Mouse (Mus musculus) kidney, embryonic 16.5 days (tissue): Measurements from ENCODE around the gene Dnase1l3. TPM values are rescaled to one million over a fixed set of nuclear protein-coding genes. Genes with fewer than 3 reads are reported as not detected.

Source experiments
- ATAC-seq: fragments of 200-750 bp; cut with Nextera tagmentation; 2 replicates; pipeline ENCODE4 v1.8.0; 2017; ENCODE audit warnings: moderate TSS enrichment; ENCODE audit not compliant: low FRiP score, low TSS enrichment
- H3K27ac ChIP-seq: fragments of 300-500 bp; sonication (generic); 2 replicates; pipeline ENCODE4 v1.5.1; 2014; ENCODE audit warnings: low read length
- H3K27me3 ChIP-seq: fragments of 300-500 bp; sonication (generic); 2 replicates; pipeline ENCODE4 v1.6.1; 2014; ENCODE audit warnings: low read length, control low read depth, mixed read lengths; ENCODE audit not compliant: insufficient read depth
- H3K36me3 ChIP-seq: fragments of 300-500 bp; sonication (generic); 2 replicates; pipeline ENCODE4 v1.6.1; 2014; ENCODE audit warnings: low read length, control low read depth, mixed read lengths; ENCODE audit not compliant: insufficient read depth
- H3K4me1 ChIP-seq: fragments of 300-500 bp; sonication (generic); 2 replicates; pipeline ENCODE4 v1.6.1; 2014; ENCODE audit warnings: low read length, control low read depth, mixed read lengths; ENCODE audit not compliant: insufficient read depth
- H3K4me2 ChIP-seq: fragments of 300-500 bp; sonication (generic); replicated peaks from 2 replicates; pipeline ENCODE4 v1.6.1; 2014; ENCODE audit warnings: low read depth, low read length
- H3K4me3 ChIP-seq: fragments of 300-500 bp; sonication (generic); 2 replicates; pipeline ENCODE4 v1.5.1; 2014; ENCODE audit warnings: mild to moderate bottlenecking, low read length
- H3K9ac ChIP-seq: fragments of 300-500 bp; sonication (generic); replicated peaks from 2 replicates; pipeline ENCODE4 v1.6.1; 2014; ENCODE audit warnings: low read length
- H3K9me3 ChIP-seq: fragments of 300-500 bp; sonication (generic); 2 replicates; pipeline ENCODE4 v1.6.1; 2016; ENCODE audit warnings: low read length, control low read depth
- WGBS: fragments of 180-500 bp; shearing (Covaris S2); extraction: QIAGEN DNeasy Blood & Tissue Kit; methylation state at CpG from one replicate; pipeline ENCODE4 v1.1.7; 2014; 5-methylcytosine and 5-hydroxymethylcytosine counted together
- polyA plus RNA-seq: library from polyadenylated mRNA; unstranded; fragments of >200 nt; fragmentation: Nextera tagmentation; extraction: Ambion mirVana; gene quantifications from 2 replicates; pipeline ENCODE4 v1.2.1, GENCODE M21; 2015

The Dnase1l3 gene
- polyA plus RNA-seq, 1 experiment from 2014 or later, result 0.31 TPM

DNA sequence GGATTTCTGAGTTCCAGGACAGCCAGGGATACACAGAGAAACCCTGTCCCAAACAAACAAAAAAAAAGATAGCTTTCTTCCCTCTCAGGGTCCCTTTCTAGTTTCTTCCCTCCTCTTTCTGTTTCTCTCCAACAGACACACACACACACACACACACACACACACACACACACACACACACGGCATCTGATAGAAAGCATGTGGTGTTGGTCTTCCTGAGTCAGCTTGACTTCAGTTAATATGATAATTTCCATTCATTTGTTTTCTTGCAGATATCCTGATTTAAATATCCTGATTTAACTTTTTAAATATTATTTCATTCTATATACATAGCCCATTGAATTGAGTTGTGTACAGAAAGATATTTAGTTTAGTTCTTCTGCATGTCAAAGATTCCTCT, 66.0 kb downstream of the Dnase1l3 start:
- Histone ChIP-seq H3K4me1 (no peaks in the 10 kb centered on the region), H3K4me2 (no peak overlapping the region), H3K36me3 (peaks cover 68% of the 10 kb centered on the region), H3K27ac (no peak overlapping the region), H3K4me3 (no peak overlapping the region), H3K9ac (no peak overlapping the region), H3K27me3 (no peaks in the 10 kb centered on the region), H3K9me3 (no peaks in the 10 kb centered on the region)
- no peak for ATAC-seq
- WGBS, result 57% methylated on average over 1 of the region's 1 CpGs

- Histone ChIP-seq H3K4me2 (no peak overlapping the region), H3K36me3 (peaks cover 63% of the 10 kb centered on the region), H3K4me3 (no peak overlapping the region), H3K27ac (no peak overlapping the region), H3K9me3 (no peaks in the 10 kb centered on the region), H3K27me3 (no peaks in the 10 kb centered on the region), H3K9ac (no peak overlapping the region), H3K4me1 (0 out of 2 replicates have a peak, but pooled peaks cover 7% of the 10 kb centered on the region)
- ATAC-seq, result no peak
These were observed 70.7 kb downstream of the Dnase1l3 start for GRCm38 (mm10) chr14:7923635-7924034.

- Histone ChIP-seq H3K9ac (no peak overlapping the region), H3K27ac (no peak overlapping the region), H3K4me2 (no peak overlapping the region), H3K36me3 (peaks cover 68% of the 10 kb centered on the region), H3K4me3 (no peak overlapping the region), H3K27me3 (no peaks in the 10 kb centered on the region), H3K4me1 (0 out of 2 replicates have a peak, but pooled peaks cover 7% of the 10 kb centered on the region), H3K9me3 (no peaks in the 10 kb centered on the region)
- no peak for ATAC-seq
- 85% methylated on average over 5 of the region's 5 CpGs for WGBS
These were observed 72.9 kb downstream of the Dnase1l3 start for GRCm38 (mm10) chr14:7921459-7921858.

GRCm38 (mm10) chr14:7919921-7920320, 74.5 kb downstream of the Dnase1l3 start:
- Histone ChIP-seq H3K4me1 (0 out of 2 replicates have a peak, but pooled peaks cover 7% of the 10 kb centered on the region), H3K4me3 (no peak overlapping the region), H3K4me2 (no peak overlapping the region), H3K9ac (no peak overlapping the region), H3K9me3 (no peaks in the 10 kb centered on the region), H3K36me3 (peaks cover 70% of the 10 kb centered on the region), H3K27me3 (no peaks in the 10 kb centered on the region), H3K27ac (no peak overlapping the region)
- ATAC-seq, result peak; percentile 64; the same call in 1 of the 2 replicates
- WGBS, result 60% methylated on average over 4 of the region's 4 CpGs

DNA sequence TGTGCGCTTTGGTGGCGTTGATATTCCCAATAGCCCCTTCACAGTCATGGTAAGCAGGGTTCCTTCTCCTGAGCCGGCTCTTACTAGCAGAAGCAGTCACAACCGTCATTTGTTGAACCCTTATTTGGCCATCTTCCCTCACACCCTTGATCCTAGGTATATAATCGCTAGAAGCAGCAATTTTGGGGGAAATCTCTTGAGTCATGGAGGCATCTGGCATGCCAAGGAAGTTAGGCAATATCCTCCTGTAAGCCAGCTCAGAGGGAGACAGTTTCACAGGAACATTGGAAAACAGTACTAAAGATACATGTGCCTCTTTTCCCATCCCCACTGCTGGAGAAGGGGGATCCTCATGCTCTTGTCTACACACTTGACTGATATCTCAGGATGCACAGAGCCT, 75.1 kb downstream of the Dnase1l3 start:
- no peak overlapping the region for H3K27ac ChIP-seq

GRCm38 (mm10) chr14:7918150-7918991, 76.0 kb downstream of the Dnase1l3 start:
- 74% methylated on average over 6 of the region's 6 CpGs for WGBS
- Histone ChIP-seq H3K4me1 (0 out of 2 replicates have a peak, but pooled peaks cover 7% of the 10 kb centered on the region), H3K4me2 (no peak overlapping the region), H3K36me3 (peaks cover 68% of the 10 kb centered on the region), H3K4me3 (no peak overlapping the region), H3K27ac (no peak overlapping the region), H3K9ac (no peak overlapping the region), H3K9me3 (no peaks in the 10 kb centered on the region), H3K27me3 (no peaks in the 10 kb centered on the region)
- ATAC-seq, result 0 out of 2 replicates have a peak, but pooled peaks have one; percentile 57

More for the DNA sequence above, 75.1 kb downstream of the Dnase1l3 start:
- H3K9me3 ChIP-seq, result no peaks in the 10 kb centered on the region
- peaks cover 71% of the 10 kb centered on the region for H3K36me3 ChIP-seq
- 93% methylated on average over 5 of the region's 5 CpGs for WGBS
- no peak overlapping the region for H3K9ac ChIP-seq
- H3K4me3 ChIP-seq, result no peak overlapping the region
- H3K4me2 ChIP-seq, result no peak overlapping the region
- ATAC-seq, result no peak
- H3K27me3 ChIP-seq, result no peaks in the 10 kb centered on the region
- H3K4me1 ChIP-seq, result 0 out of 2 replicates have a peak, but pooled peaks cover 7% of the 10 kb centered on the region

Other genes with a start within 250 kb of the Dnase1l3 start
- gene Gm26661, start 203.0 kb downstream of the Dnase1l3 start, polyA plus RNA-seq, result not detected in 2 replicates
- gene Flnb, start 176.6 kb downstream of the Dnase1l3 start, polyA plus RNA-seq, result 21.2 and 23.4 TPM in 2 replicates
- gene Gm45521, start 37.3 kb downstream of the Dnase1l3 start, polyA plus RNA-seq, result not detected in 2 replicates
- gene Abhd6, start 8.3 kb upstream of the Dnase1l3 start, polyA plus RNA-seq, result 29.6 and 33.5 TPM in 2 replicates
- 54.1 and 58.6 TPM in 2 replicates for gene Rpp14, start 85.8 kb upstream of the Dnase1l3 start, polyA plus RNA-seq
- 36.7 and 39.8 TPM in 2 replicates for gene Pxk, start 103.6 kb upstream of the Dnase1l3 start, polyA plus RNA-seq
- 267 and 278 TPM in 2 replicates for gene Pdhb, start 178.5 kb upstream of the Dnase1l3 start, polyA plus RNA-seq
- gene Kctd6, start 219.6 kb upstream of the Dnase1l3 start, polyA plus RNA-seq, result 3.3 and 3.6 TPM in 2 replicates